Mouse (Mus musculus) MEL (cell line): ENCODE data around the gene Ptprh. TPM values are rescaled to one million over a fixed set of nuclear protein-coding genes. Genes with fewer than 3 reads are reported as not detected.

Experiments used
- DNase-seq: peaks from one replicate; pipeline ENCODE4 v3.0.0; 2011; ENCODE audit warnings: low read depth, low spot score
- H3K27ac ChIP-seq: 2 replicates; pipeline ENCODE4 v1.5.1; 2012; ENCODE audit warnings: low read depth, mild to moderate bottlenecking, control low read depth, low read length, moderate library complexity; ENCODE audit not compliant: control insufficient read depth
- H3K27me3 ChIP-seq, 2 experiments: fragments of 150-350 bp in 1 of 2; sonication (generic) in 1 of 2; 2 replicates each; pipeline ENCODE4 v1.6.1; 2012; ENCODE audit warnings: low read length in 2 of 2, mild to moderate bottlenecking in 2 of 2, improper control_type of control experiment in 1 of 2, moderate library complexity in 1 of 2; ENCODE audit not compliant: insufficient read depth in 2 of 2, control insufficient read depth in 1 of 2
- H3K36me3 ChIP-seq, 2 experiments: 2 replicates each; pipeline ENCODE4 v1.6.1; 2012 to 2014; ENCODE audit warnings: low read length in 2 of 2, improper control_type of control experiment in 1 of 2, inconsistent platforms in 1 of 2, mild to moderate bottlenecking in 1 of 2; ENCODE audit not compliant: insufficient read depth in 2 of 2, control insufficient read depth in 1 of 2
- H3K4me1 ChIP-seq, 2 experiments: fragments of 150-350 bp in 1 of 2; sonication (generic) in 1 of 2; 2 replicates each; pipeline ENCODE4 v1.6.1; 2012; ENCODE audit warnings: low read length in 2 of 2, improper control_type of control experiment in 1 of 2, mild to moderate bottlenecking in 1 of 2; ENCODE audit not compliant: insufficient read depth in 2 of 2, control insufficient read depth in 1 of 2
- H3K4me3 ChIP-seq, 2 experiments: fragments of 150-350 bp in 1 of 2; sonication (generic) in 1 of 2; 2 replicates each; pipeline ENCODE4 v1.5.1; 2012; ENCODE audit warnings: low read depth in 2 of 2, low read length in 2 of 2, mild to moderate bottlenecking in 2 of 2, moderate library complexity in 2 of 2, control low read depth in 1 of 2, improper control_type of control experiment in 1 of 2; ENCODE audit not compliant: control insufficient read depth in 1 of 2, insufficient read depth in 1 of 2
- H3K79me2 ChIP-seq: 2 replicates; pipeline ENCODE4 v1.6.1; 2012; ENCODE audit warnings: mild to moderate bottlenecking, low read length, moderate library complexity; ENCODE audit not compliant: control insufficient read depth, poor library complexity, insufficient read depth
- H3K9ac ChIP-seq: 2 replicates; pipeline ENCODE4 v1.6.1; 2012; ENCODE audit warnings: low read depth, mild to moderate bottlenecking, control low read depth, low read length, moderate library complexity; ENCODE audit not compliant: control insufficient read depth, poor library complexity, severe bottlenecking
- H3K9me3 ChIP-seq: fragments of 150-350 bp; sonication (generic); replicated peaks from 2 replicates; pipeline ENCODE4 v1.6.1; 2012; ENCODE audit warnings: mild to moderate bottlenecking, low read length, improper control_type of control experiment, moderate library complexity; ENCODE audit not compliant: insufficient read depth
- BHLHE40 ChIP-seq: IDR thresholded peaks from 2 replicates; pipeline ENCODE4 v1.6.1; 2012; ENCODE audit warnings: low read depth, mild to moderate bottlenecking, inconsistent platforms, low read length, improper control_type of control experiment, borderline replicate concordance
- CHD1 ChIP-seq: IDR thresholded peaks from 2 replicates; pipeline ENCODE4 v1.6.1; 2012; ENCODE audit warnings: low read depth, mild to moderate bottlenecking, inconsistent platforms, low read length, improper control_type of control experiment
- CHD2 ChIP-seq: IDR thresholded peaks from 2 replicates; pipeline ENCODE4 v1.6.1; 2011; ENCODE audit warnings: low read length, improper control_type of control experiment
- CTCF ChIP-seq, 3 experiments: IDR thresholded peaks in 2 of 3; conservative IDR thresholded peaks in 1 of 3; 2 replicates each; pipeline ENCODE4 v1.5.1; 2011 to 2012; ENCODE audit warnings: low read length in 3 of 3, low read depth in 2 of 3, mild to moderate bottlenecking in 2 of 3, improper control_type of control experiment in 1 of 3, inconsistent platforms in 1 of 3, mixed read lengths in 1 of 3, moderate library complexity in 1 of 3; ENCODE audit not compliant: control insufficient read depth in 1 of 3, insufficient read depth in 1 of 3, poor library complexity in 1 of 3, severe bottlenecking in 1 of 3
- E2F4 ChIP-seq: IDR thresholded peaks from 2 replicates; pipeline ENCODE4 v1.6.1; 2011; ENCODE audit warnings: low read depth, low read length, improper control_type of control experiment, borderline replicate concordance
- ELF1 ChIP-seq: IDR thresholded peaks from 2 replicates; pipeline ENCODE4 v1.6.1; 2014; ENCODE audit warnings: low read depth, mild to moderate bottlenecking, inconsistent platforms, low read length, improper control_type of control experiment, moderate library complexity
- EP300 ChIP-seq, 2 experiments: IDR thresholded peaks; 2 replicates each; pipeline ENCODE4 v1.6.1; 2011; ENCODE audit warnings: improper control_type of control experiment in 2 of 2, low read length in 2 of 2, low read depth in 1 of 2, mild to moderate bottlenecking in 1 of 2
- ETS1 ChIP-seq: IDR thresholded peaks from 2 replicates; pipeline ENCODE4 v1.6.1; 2012; ENCODE audit warnings: low read depth, mild to moderate bottlenecking, inconsistent platforms, low read length, improper control_type of control experiment, moderate library complexity
- GABPA ChIP-seq: IDR thresholded peaks from 2 replicates; pipeline ENCODE4 v1.6.1; 2012; ENCODE audit warnings: low read depth, mild to moderate bottlenecking, inconsistent platforms, low read length, improper control_type of control experiment, moderate library complexity
- GATA1 ChIP-seq: IDR thresholded peaks from 2 replicates; pipeline ENCODE4 v1.6.1; 2011; ENCODE audit warnings: low read depth, low read length, improper control_type of control experiment
- HCFC1 ChIP-seq: IDR thresholded peaks from 2 replicates; pipeline ENCODE4 v1.6.1; 2012; ENCODE audit warnings: low read depth, mild to moderate bottlenecking, inconsistent platforms, low read length, improper control_type of control experiment, moderate library complexity
- KAT2A ChIP-seq: conservative IDR thresholded peaks from 2 replicates; pipeline ENCODE4 v1.6.1; 2012; ENCODE audit warnings: low read depth, low read length, improper control_type of control experiment, inconsistent platforms
- MAFK ChIP-seq: IDR thresholded peaks from 2 replicates; pipeline ENCODE4 v1.6.1; 2011; ENCODE audit warnings: low read depth, mild to moderate bottlenecking, low read length, improper control_type of control experiment, borderline replicate concordance
- MAX ChIP-seq: IDR thresholded peaks from 2 replicates; pipeline ENCODE4 v1.6.1; 2011; ENCODE audit warnings: low read length, improper control_type of control experiment
- MAZ ChIP-seq: IDR thresholded peaks from 2 replicates; pipeline ENCODE4 v1.6.1; 2012; ENCODE audit warnings: low read depth, mild to moderate bottlenecking, inconsistent platforms, low read length, improper control_type of control experiment
- MEF2A ChIP-seq: IDR thresholded peaks from 2 replicates; pipeline ENCODE4 v1.6.1; 2014; ENCODE audit warnings: low read depth, mild to moderate bottlenecking, inconsistent platforms, low read length, improper control_type of control experiment; ENCODE audit not compliant: poor library complexity, insufficient replicate concordance, severe bottlenecking; ENCODE audit errors: extremely low read depth
- MXI1 ChIP-seq: IDR thresholded peaks from 2 replicates; pipeline ENCODE4 v1.6.1; 2011; ENCODE audit warnings: mild to moderate bottlenecking, low read depth, low read length, improper control_type of control experiment
- MYC ChIP-seq: IDR thresholded peaks from 2 replicates; pipeline ENCODE4 v1.6.1; 2011; ENCODE audit warnings: low read depth, mild to moderate bottlenecking, low read length, improper control_type of control experiment, moderate library complexity
- NELFE ChIP-seq: IDR thresholded peaks from 2 replicates; pipeline ENCODE4 v1.6.1; 2011; ENCODE audit warnings: low read depth, low read length, improper control_type of control experiment
- NRF1 ChIP-seq: IDR thresholded peaks from 2 replicates; pipeline ENCODE4 v1.6.1; 2014; ENCODE audit warnings: low read depth, mild to moderate bottlenecking, inconsistent platforms, low read length, improper control_type of control experiment, moderate library complexity; ENCODE audit not compliant: poor library complexity, insufficient read depth, severe bottlenecking
- POLR2AphosphoS2 ChIP-seq: IDR thresholded peaks from 2 replicates; pipeline ENCODE4 v1.6.1; 2011; ENCODE audit warnings: low read length, improper control_type of control experiment
- POLR2AphosphoS5 ChIP-seq: IDR thresholded peaks from 2 replicates; pipeline ENCODE4 v1.6.1; 2012; ENCODE audit warnings: low read depth, borderline replicate concordance, mild to moderate bottlenecking, inconsistent platforms, low read length, moderate library complexity, mixed read lengths
- RAD21 ChIP-seq: IDR thresholded peaks from 2 replicates; pipeline ENCODE4 v1.6.1; 2011; ENCODE audit warnings: mild to moderate bottlenecking, low read depth, low read length, improper control_type of control experiment
- SIN3A ChIP-seq: IDR thresholded peaks from 2 replicates; pipeline ENCODE4 v1.6.1; 2012; ENCODE audit warnings: low read length, improper control_type of control experiment, inconsistent platforms
- SMC3 ChIP-seq: IDR thresholded peaks from 2 replicates; pipeline ENCODE4 v1.6.1; 2011; ENCODE audit warnings: low read depth, low read length, improper control_type of control experiment
- TAL1 ChIP-seq: IDR thresholded peaks from 2 replicates; pipeline ENCODE4 v1.6.1; 2012; ENCODE audit warnings: mild to moderate bottlenecking, inconsistent platforms, low read length, moderate library complexity, mixed read lengths
- TBP ChIP-seq: IDR thresholded peaks from 2 replicates; pipeline ENCODE4 v1.8.0; 2011; ENCODE audit warnings: low read depth, low read length, improper control_type of control experiment
- TCF12 ChIP-seq: IDR thresholded peaks from 2 replicates; pipeline ENCODE4 v1.6.1; 2014; ENCODE audit warnings: low read depth, mild to moderate bottlenecking, inconsistent platforms, low read length, improper control_type of control experiment, moderate library complexity
- UBTF ChIP-seq: IDR thresholded peaks from 2 replicates; pipeline ENCODE4 v1.6.1; 2012; ENCODE audit warnings: low read depth, mild to moderate bottlenecking, inconsistent platforms, low read length, improper control_type of control experiment, moderate library complexity, borderline replicate concordance; ENCODE audit not compliant: insufficient read depth
- USF1 ChIP-seq: IDR thresholded peaks from 2 replicates; pipeline ENCODE4 v1.6.1; 2014; ENCODE audit warnings: low read depth, mild to moderate bottlenecking, inconsistent platforms, low read length, improper control_type of control experiment, moderate library complexity
- USF2 ChIP-seq, 2 experiments: IDR thresholded peaks; 2 replicates each; pipeline ENCODE4 v1.6.1; 2011 to 2012; ENCODE audit warnings: improper control_type of control experiment in 2 of 2, low read length in 2 of 2, borderline replicate concordance in 1 of 2, inconsistent platforms in 1 of 2, low read depth in 1 of 2, mild to moderate bottlenecking in 1 of 2; ENCODE audit not compliant: insufficient read depth in 1 of 2
- ZC3H11A ChIP-seq: IDR thresholded peaks from 2 replicates; pipeline ENCODE4 v1.6.1; 2012; ENCODE audit warnings: low read depth, mild to moderate bottlenecking, inconsistent platforms, low read length, improper control_type of control experiment
- ZKSCAN1 ChIP-seq: IDR thresholded peaks from 2 replicates; pipeline ENCODE4 v1.6.1; 2012; ENCODE audit warnings: low read depth, mild to moderate bottlenecking, inconsistent platforms, low read length, improper control_type of control experiment, moderate library complexity
- ZMIZ1 ChIP-seq: IDR thresholded peaks from 2 replicates; pipeline ENCODE4 v1.6.1; 2012; ENCODE audit warnings: low read depth, mild to moderate bottlenecking, inconsistent platforms, low read length, improper control_type of control experiment, moderate library complexity
- ZNF384 ChIP-seq: IDR thresholded peaks from 2 replicates; pipeline ENCODE4 v1.6.1; 2012; ENCODE audit warnings: low read depth, mild to moderate bottlenecking, inconsistent platforms, low read length, improper control_type of control experiment
- polyA plus RNA-seq, 2 experiments: library from polyadenylated mRNA; stranded (reverse) in 1 of 2; unstranded in 1 of 2; fragments of >175 nt in 1 of 2; fragments of >200 nt in 1 of 2; gene quantifications; 2 replicates each; pipeline versions ENCODE4 v1.2.1 to v1.2.4; 2012; ENCODE audit warnings: low replicate concordance in 2 of 2, low read depth in 1 of 2; ENCODE audit not compliant: insufficient read length in 2 of 2, insufficient read depth in 1 of 2, missing spikeins in 1 of 2
- total RNA-seq: library from RNA; depleted of rRNA; stranded (reverse); fragments of 300-350 nt; gene quantifications from 2 replicates; pipeline ENCODE4 v1.2.3, GENCODE M21; 2012

The Ptprh gene
- total and polyA plus RNA-seq, 3 experiments, result not detected

GRCm38 (mm10) chr7:4556256-4557166 lies 47.3 kb downstream of the Ptprh start:
- Histone ChIP-seq H3K4me3 (no peak overlapping the region), H3K9me3 (no peaks in the 10 kb centered on the region), H3K27me3 (no peaks in the 10 kb centered on the region; a peak in 4 of 4 replicates), H3K36me3 (no peaks in the 10 kb centered on the region), H3K4me1 (no peaks in the 10 kb centered on the region), H3K27ac (no peak overlapping the region), H3K9ac (no peak overlapping the region), H3K79me2 (no peaks in the 10 kb centered on the region)
- DNase-seq, result peak; percentile 91
- TF ChIP-seq TBP, result no peak
- TF ChIP-seq ETS1, result no peak
- no peak for TF ChIP-seq CHD2
- TF ChIP-seq ZNF384, result peak; percentile 46; the same call in 1 of the 2 replicates
- no peak for TF ChIP-seq GABPA
- TF ChIP-seq USF2 (IDR thresholded peaks at IDR 0.05; ENCODE audit: borderline replicate concordance in 1 of 2, insufficient read depth in 1 of 2, low read depth in 1 of 2, low read length in 2 of 2), result no peak
- TF ChIP-seq HCFC1, result 0 out of 2 replicates have a peak, but pooled peaks have one; percentile 39
- no peak for TF ChIP-seq POLR2AphosphoS2
- TF ChIP-seq E2F4, result no peak
- no peak for TF ChIP-seq CHD1
- TF ChIP-seq KAT2A, result no peak
- TF ChIP-seq USF1, result no peak
- TF ChIP-seq RAD21, result no peak; the same call in none of the 2 replicates
- peak; percentile 63 for TF ChIP-seq ELF1
- peak; percentile 31; the same call in 1 of the 2 replicates for TF ChIP-seq MXI1
- no peak for TF ChIP-seq MAFK
- peak; percentile 96 for TF ChIP-seq ZC3H11A
- TF ChIP-seq TAL1, result no peak
- no peak for TF ChIP-seq NRF1
- no peak for TF ChIP-seq GATA1
- peak; percentile 71 for TF ChIP-seq SIN3A
- peak; percentile 85 to 100 (median 93) for TF ChIP-seq CTCF (IDR thresholded peaks at IDR 0.05 in 2 of 3, conservative IDR thresholded peaks at IDR 0.05 in 1 of 3; ENCODE audit: control insufficient read depth in 1 of 3, insufficient read depth in 1 of 3, low read depth in 2 of 3, low read length in 3 of 3, poor library complexity in 1 of 3, severe bottlenecking in 1 of 3)
- no peak for TF ChIP-seq MYC
- TF ChIP-seq EP300 (IDR thresholded peaks at IDR 0.05; ENCODE audit: low read depth in 1 of 2, low read length in 2 of 2), result 0 out of 4 replicates have a peak, but pooled peaks of 1 of the 2 experiments have one; percentile 7
- TF ChIP-seq ZKSCAN1, result no peak
- TF ChIP-seq ZMIZ1, result no peak
- TF ChIP-seq TCF12, result 0 out of 2 replicates have a peak, but pooled peaks have one; percentile 15
- peak; percentile 98 for TF ChIP-seq SMC3
- TF ChIP-seq MEF2A, result no peak
- no peak for TF ChIP-seq POLR2AphosphoS5
- TF ChIP-seq NELFE, result no peak
- no peak for TF ChIP-seq MAX
- TF ChIP-seq UBTF, result no peak
- no peak for TF ChIP-seq BHLHE40
- TF ChIP-seq MAZ, result 0 out of 2 replicates have a peak, but pooled peaks have one; percentile 51
